Mouse (Mus musculus): Measurements from ENCODE around the gene Des.

Des gene

GRCm38 (mm10) chr1:75384470-75385141 is 24.5 kb downstream of the Des start:
- no peak for DNase-seq (ENCODE audit: low spot score)

- DNase-seq (ENCODE audit: low spot score): no peak
Observed at GRCm38 (mm10) chr1:75385142-75385730, 25.1 kb downstream of the Des start.

- no peak for DNase-seq (ENCODE audit: low spot score)
Observed at GRCm38 (mm10) chr1:75386149-75386548, 26.0 kb downstream of the Des start.

- no peak for DNase-seq (ENCODE audit: low spot score)
Observed at GRCm38 (mm10) chr1:75387469-75387928, 27.4 kb downstream of the Des start.

- DNase-seq (ENCODE audit: low spot score): no peak
Observed at GRCm38 (mm10) chr1:75387929-75388897, 28.1 kb downstream of the Des start.

GRCm38 (mm10) chr1:75388898-75389515 is 28.9 kb downstream of the Des start:
- DNase-seq (ENCODE audit: low spot score): no peak

GRCm38 (mm10) chr1:75393139-75393538 is 33.0 kb downstream of the Des start:
- no peak for DNase-seq (ENCODE audit: low spot score)

- DNase-seq (ENCODE audit: low spot score): no peak
Observed at GRCm38 (mm10) chr1:75393846-75394245, 33.7 kb downstream of the Des start.

- DNase-seq (ENCODE audit: low spot score): peak; percentile 34
Observed at GRCm38 (mm10) chr1:75398761-75399402, 38.8 kb downstream of the Des start.

- no peak for DNase-seq (ENCODE audit: low spot score)
Observed at GRCm38 (mm10) chr1:75399755-75400492, 39.8 kb downstream of the Des start.

GRCm38 (mm10) chr1:75400493-75401115 is 40.5 kb downstream of the Des start:
- DNase-seq (ENCODE audit: low spot score): no peak

- no peak for DNase-seq (ENCODE audit: low spot score)
Observed at GRCm38 (mm10) chr1:75405547-75405946, 45.4 kb downstream of the Des start.

GRCm38 (mm10) chr1:75406173-75406572 is 46.0 kb downstream of the Des start:
- DNase-seq (ENCODE audit: low spot score): no peak

GRCm38 (mm10) chr1:75407056-75407455 is 46.9 kb downstream of the Des start:
- no peak for DNase-seq (ENCODE audit: low spot score)

GRCm38 (mm10) chr1:75408210-75408609 is 48.1 kb downstream of the Des start:
- no peak for DNase-seq (ENCODE audit: low spot score)

GRCm38 (mm10) chr1:75409950-75410349 is 49.8 kb downstream of the Des start:
- no peak for DNase-seq (ENCODE audit: low spot score)

- DNase-seq (ENCODE audit: low spot score): no peak
Observed at GRCm38 (mm10) chr1:75412196-75412595, 52.1 kb downstream of the Des start.

GRCm38 (mm10) chr1:75413749-75414148 is 53.6 kb downstream of the Des start:
- DNase-seq (ENCODE audit: low spot score): peak; percentile 35

All from T-cell, adult 2 months (primary cell).